Mouse (Mus musculus) activated CD4-positive, CD25-positive, alpha-beta regulatory T cell, adult 4 months (primary cell): ENCODE measurements around the gene Tnpo2. TPM values are rescaled to one million over a fixed set of nuclear protein-coding genes. Genes with fewer than 3 reads are reported as not detected.
"Not testable (repeated sequence)": the region's sequence is repeated elsewhere in the genome, so short reads cannot be mapped to it uniquely, and the experiment has no call there.

ENCODE experiments used
- ATAC-seq: one replicate; pipeline ENCODE4 v1.8.0; 2017
- polyA plus RNA-seq, 2 experiments: library from polyadenylated mRNA; unstranded; fragments of 100-300 nt; shearing (Covaris generic); gene quantifications; one replicate each; pipeline ENCODE4 v1.2.1; 2017

The Tnpo2 gene
- polyA plus RNA-seq, 2 experiments from 2014 or later: 9.2 to 19.4 TPM

- ATAC-seq: no peak
These were observed 37.5 kb downstream of the Tnpo2 start for GRCm38 (mm10) chr8:85074167-85074566.

GRCm38 (mm10) chr8:85074617-85075016 lies 37.9 kb downstream of the Tnpo2 start:
- ATAC-seq: no peak

GRCm38 (mm10) chr8:85076001-85076400 lies 39.3 kb downstream of the Tnpo2 start:
- no peak for ATAC-seq

GRCm38 (mm10) chr8:85076993-85077392 lies 40.3 kb downstream of the Tnpo2 start:
- peak; percentile 66 for ATAC-seq

GRCm38 (mm10) chr8:85080214-85080531 lies 43.5 kb downstream of the Tnpo2 start:
- ATAC-seq: no peak

GRCm38 (mm10) chr8:85080532-85081215 lies 44.0 kb downstream of the Tnpo2 start, which contains the start of gene Wdr83os:
Wdr83os (plus strand) TSS chr8:85080740.
- peak; percentile 7 for ATAC-seq

- ATAC-seq: peak; percentile 20
These were observed 44.5 kb downstream of the Tnpo2 start, which contains the start of gene Wdr83 for GRCm38 (mm10) chr8:85081216-85081555. Wdr83 (minus strand) TSS chr8:85081306.

GRCm38 (mm10) chr8:85082169-85082568 lies 45.5 kb downstream of the Tnpo2 start:
- not testable (repeated sequence) for ATAC-seq

- ATAC-seq: peak; percentile 88
These were observed 46.5 kb downstream of the Tnpo2 start, which contains the start of gene Man2b1 for GRCm38 (mm10) chr8:85083108-85083813. Man2b1 (plus strand) TSS chr8:85083270.

- no peak for ATAC-seq
These were observed 47.9 kb downstream of the Tnpo2 start for GRCm38 (mm10) chr8:85084633-85085032.

- no peak for ATAC-seq
These were observed 49.5 kb downstream of the Tnpo2 start for GRCm38 (mm10) chr8:85086238-85086637.

GRCm38 (mm10) chr8:85088771-85089170 lies 52.1 kb downstream of the Tnpo2 start:
- ATAC-seq: no peak

- ATAC-seq: no peak
These were observed 54.1 kb downstream of the Tnpo2 start for GRCm38 (mm10) chr8:85090856-85091255.

GRCm38 (mm10) chr8:85091526-85092090 lies 54.9 kb downstream of the Tnpo2 start:
- ATAC-seq: no peak

- no peak for ATAC-seq
These were observed 58.3 kb downstream of the Tnpo2 start for GRCm38 (mm10) chr8:85095051-85095450.

GRCm38 (mm10) chr8:85095566-85095965 lies 58.9 kb downstream of the Tnpo2 start:
- no peak for ATAC-seq

GRCm38 (mm10) chr8:85096196-85096595 lies 59.5 kb downstream of the Tnpo2 start:
- no peak for ATAC-seq

- no peak for ATAC-seq
These were observed 60.1 kb downstream of the Tnpo2 start for GRCm38 (mm10) chr8:85096850-85097249.

- ATAC-seq: no peak
These were observed 63.5 kb downstream of the Tnpo2 start for GRCm38 (mm10) chr8:85100076-85100665.
